Mouse (Mus musculus): Measurements from ENCODE around the gene Ankfy1. TPM values are rescaled to one million over a fixed set of nuclear protein-coding genes. Genes with fewer than 3 reads are reported as not detected.
"Not testable (repeated sequence)": the region's sequence is repeated elsewhere in the genome, so short reads cannot be mapped to it uniquely, and the experiment has no call there.

The Ankfy1 gene
- polyA plus RNA-seq, 1 experiment from 2014 or later, result 20.5 TPM

GRCm38 (mm10) chr11:72769061-72769460 lies 79.3 kb downstream of the Ankfy1 start:
- no peak overlapping the region for H3K27ac ChIP-seq (replicated peaks)
- ATAC-seq (ENCODE audit: low read depth), result no peak
- H3K36me3 ChIP-seq, result peaks cover 35% of the 10 kb centered on the region
- H3K27me3 ChIP-seq, result no peaks in the 10 kb centered on the region
- H3K4me3 ChIP-seq, result no peak overlapping the region
- H3K9me3 ChIP-seq, result no peaks in the 10 kb centered on the region
- H3K9ac ChIP-seq, result no peak overlapping the region
- no peak overlapping the region for H3K4me2 ChIP-seq
- WGBS, result 95% methylated on average over 3 of the region's 3 CpGs
- no peaks in the 10 kb centered on the region for H3K4me1 ChIP-seq (replicated peaks)

GRCm38 (mm10) chr11:72770324-72770723 lies 80.5 kb downstream of the Ankfy1 start:
- no peak for ATAC-seq (ENCODE audit: low read depth)

DNA sequence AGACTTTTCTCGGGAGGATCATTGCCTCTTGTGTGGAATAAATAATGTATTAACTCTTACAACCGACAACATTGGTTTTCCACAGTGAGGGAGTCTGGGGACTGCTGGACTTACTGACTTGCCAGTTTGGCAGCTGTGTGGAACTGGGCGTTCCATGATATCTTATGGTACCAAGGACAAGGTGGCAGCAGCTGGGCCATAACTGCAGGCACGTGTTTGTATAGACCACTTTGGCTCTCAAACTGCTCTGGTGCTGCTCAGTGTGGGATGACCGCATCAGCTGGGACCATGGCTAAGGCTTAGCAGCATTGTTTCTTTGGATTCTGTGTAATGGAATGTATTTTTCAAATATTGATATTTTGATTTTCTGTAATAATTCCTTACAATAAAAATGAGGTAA lies 81.0 kb downstream of the Ankfy1 start:
- Histone ChIP-seq H3K9ac (no peak overlapping the region), H3K4me3 (no peak overlapping the region), H3K4me1 (replicated peaks) (no peaks in the 10 kb centered on the region), H3K36me3 (peaks cover 27% of the 10 kb centered on the region), H3K9me3 (no peaks in the 10 kb centered on the region), H3K27me3 (no peaks in the 10 kb centered on the region), H3K4me2 (no peak overlapping the region), H3K27ac (replicated peaks) (no peak overlapping the region)
- no peak for ATAC-seq (ENCODE audit: low read depth)
- 81% methylated on average over 5 of the region's 5 CpGs for WGBS

More at GRCm38 (mm10) chr11:72770324-72770723, 80.5 kb downstream of the Ankfy1 start:
- peaks cover 27% of the 10 kb centered on the region for H3K36me3 ChIP-seq
- no peak overlapping the region for H3K4me3 ChIP-seq
- H3K27ac ChIP-seq (replicated peaks), result no peak overlapping the region
- H3K9me3 ChIP-seq, result no peaks in the 10 kb centered on the region
- H3K4me1 ChIP-seq (replicated peaks), result no peaks in the 10 kb centered on the region
- no peak overlapping the region for H3K9ac ChIP-seq
- WGBS, result 91% methylated on average over 3 of the region's 3 CpGs
- H3K27me3 ChIP-seq, result no peaks in the 10 kb centered on the region
- H3K4me2 ChIP-seq, result no peak overlapping the region

DNA sequence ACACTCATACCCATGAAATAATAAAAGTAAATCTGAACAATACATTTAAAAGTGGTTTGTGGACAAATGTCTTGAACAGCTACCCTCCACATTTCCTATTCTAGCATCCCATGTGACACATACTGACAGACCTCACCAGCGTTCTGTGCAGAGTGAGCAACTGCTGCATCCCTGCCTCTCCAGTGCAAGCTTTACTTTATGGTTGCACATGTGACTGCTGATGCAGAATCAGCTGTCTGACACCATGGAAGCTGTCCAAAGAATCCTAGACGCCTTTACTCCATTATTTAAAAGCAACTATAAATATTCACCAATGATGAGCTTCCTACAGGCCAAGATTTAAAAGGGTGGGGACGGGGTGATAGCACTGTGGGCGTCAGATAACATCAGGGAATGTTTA lies 81.7 kb downstream of the Ankfy1 start:
- H3K4me2 ChIP-seq, result no peak overlapping the region
- H3K4me3 ChIP-seq, result no peak overlapping the region
- peaks cover 27% of the 10 kb centered on the region for H3K36me3 ChIP-seq
- ATAC-seq (ENCODE audit: low read depth), result no peak
- no peaks in the 10 kb centered on the region for H3K27me3 ChIP-seq
- no peaks in the 10 kb centered on the region for H3K4me1 ChIP-seq (replicated peaks)
- H3K9ac ChIP-seq, result no peak overlapping the region
- no peaks in the 10 kb centered on the region for H3K9me3 ChIP-seq
- 72% methylated on average over 4 of the region's 4 CpGs for WGBS
- no peak overlapping the region for H3K27ac ChIP-seq (replicated peaks)

GRCm38 (mm10) chr11:72772611-72773010 lies 82.8 kb downstream of the Ankfy1 start:
- not testable (repeated sequence) for H3K4me2 ChIP-seq; H3K9me3 ChIP-seq; H3K4me1 ChIP-seq (replicated peaks); H3K27me3 ChIP-seq; H3K9ac ChIP-seq; H3K4me3 ChIP-seq; H3K27ac ChIP-seq (replicated peaks); ATAC-seq (ENCODE audit: low read depth)
- H3K36me3 ChIP-seq, result peaks cover 20% of the 10 kb centered on the region
- 38% methylated on average over 1 of the region's 1 CpGs for WGBS

DNA sequence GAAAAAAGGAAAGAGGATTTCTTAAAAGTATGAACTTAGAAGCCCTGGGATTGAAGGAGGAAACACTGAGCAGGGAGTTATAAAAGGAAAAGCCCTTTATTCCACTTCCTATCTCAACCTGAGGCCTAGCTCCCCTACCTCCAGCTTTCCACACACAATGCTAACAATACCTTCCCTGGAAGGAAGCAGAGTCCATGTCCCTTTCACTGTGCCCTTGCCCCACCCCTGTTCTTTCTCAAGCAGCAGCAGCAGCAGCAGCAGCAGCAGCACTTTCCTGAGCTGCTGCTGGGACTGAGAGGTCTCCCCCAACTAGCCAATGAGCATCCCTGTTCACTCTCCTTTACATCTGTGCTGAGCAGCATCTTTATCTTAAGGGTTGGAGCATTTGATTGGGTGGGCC lies 89.2 kb downstream of the Ankfy1 start:
- Histone ChIP-seq H3K9me3 (no peaks in the 10 kb centered on the region), H3K9ac (no peak overlapping the region), H3K27ac (replicated peaks) (no peak overlapping the region), H3K27me3 (no peaks in the 10 kb centered on the region), H3K36me3 (no peaks in the 10 kb centered on the region), H3K4me2 (no peak overlapping the region), H3K4me1 (replicated peaks) (no peaks in the 10 kb centered on the region), H3K4me3 (no peak overlapping the region)
- ATAC-seq (ENCODE audit: low read depth), result no peak

DNA sequence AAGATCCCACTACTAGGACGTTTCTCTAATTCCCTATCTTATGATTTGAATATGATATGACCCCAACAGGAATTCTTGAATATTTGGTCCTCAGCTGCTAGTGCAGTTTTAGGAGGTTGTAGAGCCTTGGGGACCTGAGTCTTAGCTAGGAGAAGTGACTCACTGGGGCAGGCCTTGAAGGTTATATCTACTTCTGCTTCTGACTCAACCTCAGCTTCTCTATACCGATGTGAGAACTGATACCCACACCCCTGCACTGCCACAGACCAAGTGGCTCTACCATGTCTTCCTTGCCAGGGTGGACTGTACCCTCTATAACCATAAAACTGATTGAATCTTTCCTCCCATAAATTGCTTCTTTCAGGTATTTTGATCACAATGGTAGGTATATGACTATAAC lies 92.3 kb downstream of the Ankfy1 start:
- ATAC-seq (ENCODE audit: low read depth), result no peak
- Histone ChIP-seq H3K4me3 (no peak overlapping the region), H3K36me3 (no peaks in the 10 kb centered on the region), H3K27ac (replicated peaks) (no peak overlapping the region), H3K4me1 (replicated peaks) (no peaks in the 10 kb centered on the region), H3K9ac (no peak overlapping the region), H3K9me3 (no peaks in the 10 kb centered on the region), H3K27me3 (no peaks in the 10 kb centered on the region), H3K4me2 (no peak overlapping the region)
- WGBS, result 73% methylated on average over 2 of the region's 2 CpGs

DNA sequence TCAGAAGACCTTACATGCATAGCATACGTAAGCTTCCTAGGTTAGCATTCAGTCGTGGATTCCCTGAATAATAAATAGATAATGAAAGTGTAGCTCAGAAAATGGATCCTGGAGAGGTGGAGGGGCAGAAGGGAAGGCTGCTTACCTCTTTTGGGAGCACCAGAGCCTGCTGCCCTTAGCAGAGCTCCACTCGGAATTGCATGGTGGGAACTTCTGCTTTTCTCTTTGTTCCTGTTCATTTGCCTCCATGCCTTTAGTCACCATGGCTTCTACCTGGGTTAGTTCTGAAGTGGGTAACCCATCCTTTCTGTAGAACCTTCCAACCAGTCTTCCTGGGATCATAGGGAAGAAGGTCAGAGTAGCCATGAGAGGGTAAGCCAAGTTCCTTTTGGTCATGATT lies 92.7 kb downstream of the Ankfy1 start:
- Histone ChIP-seq H3K4me1 (replicated peaks) (no peaks in the 10 kb centered on the region), H3K36me3 (no peaks in the 10 kb centered on the region), H3K4me3 (no peak overlapping the region), H3K9me3 (no peaks in the 10 kb centered on the region), H3K27ac (replicated peaks) (no peak overlapping the region), H3K27me3 (no peaks in the 10 kb centered on the region), H3K9ac (no peak overlapping the region), H3K4me2 (no peak overlapping the region)
- ATAC-seq (ENCODE audit: low read depth), result no peak
- 85% methylated on average over 3 of the region's 3 CpGs for WGBS

DNA sequence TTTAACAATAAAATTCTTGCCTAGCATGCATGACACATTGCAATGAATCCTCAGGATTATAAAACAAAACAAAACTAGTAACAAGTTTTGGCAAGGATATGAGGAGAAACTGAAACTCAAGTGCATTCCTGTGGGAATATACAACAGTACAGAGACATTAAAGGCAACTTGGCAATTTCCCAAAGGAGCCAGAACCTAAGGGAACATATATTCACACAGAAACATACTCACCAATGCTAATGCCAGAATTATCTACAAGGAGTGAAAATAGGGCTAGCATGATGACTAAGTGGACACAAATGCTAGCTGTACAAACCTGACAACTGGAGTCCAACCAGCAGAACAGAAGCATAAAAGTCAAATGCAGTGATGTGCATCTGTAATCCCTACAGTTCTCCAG lies 102.2 kb downstream of the Ankfy1 start:
- Histone ChIP-seq H3K4me3 (no peak overlapping the region), H3K27me3 (no peaks in the 10 kb centered on the region), H3K4me1 (replicated peaks) (peaks cover 14% of the 10 kb centered on the region)

DNA sequence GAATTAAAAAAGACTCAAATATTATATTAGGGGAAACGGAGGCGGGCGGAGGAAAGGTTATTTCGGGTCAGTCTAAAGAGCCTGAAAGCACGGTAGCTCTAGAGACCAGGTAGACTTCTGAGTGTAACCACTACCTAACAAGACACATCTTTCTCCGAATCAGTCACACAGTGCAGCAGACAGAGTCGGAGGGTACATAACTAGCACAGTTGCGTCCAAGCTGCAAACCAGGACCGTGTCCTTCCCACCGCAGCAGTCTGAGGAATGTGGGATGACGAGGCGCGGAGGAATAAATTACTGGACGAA lies 105.3 kb downstream of the Ankfy1 start:
- Histone ChIP-seq H3K9ac (peak overlapping the region; percentile 94), H3K27ac (replicated peaks) (peak overlapping the region; percentile 94), H3K4me3 (peak overlapping the region; percentile 93), H3K4me2 (peak overlapping the region; percentile 85), H3K27me3 (no peaks in the 10 kb centered on the region), H3K36me3 (no peaks in the 10 kb centered on the region), H3K4me1 (replicated peaks) (peaks cover 28% of the 10 kb centered on the region), H3K9me3 (no peaks in the 10 kb centered on the region)
- ATAC-seq (ENCODE audit: low read depth), result peak; percentile 63
- 21% methylated on average over 14 of the region's 14 CpGs for WGBS

More for the DNA sequence above, 102.2 kb downstream of the Ankfy1 start:
- ATAC-seq (ENCODE audit: low read depth), result no peak
- H3K9me3 ChIP-seq, result no peaks in the 10 kb centered on the region
- no peaks in the 10 kb centered on the region for H3K36me3 ChIP-seq
- H3K27ac ChIP-seq (replicated peaks), result no peak overlapping the region
- H3K9ac ChIP-seq, result no peak overlapping the region
- no peak overlapping the region for H3K4me2 ChIP-seq

GRCm38 (mm10) chr11:72795455-72796295 lies 105.9 kb downstream of the Ankfy1 start, which contains the start of the genes Cyb5d2 and Zzef1:
Cyb5d2 (minus strand) TSS chr11:72796142.
Zzef1 (plus strand) TSS chr11:72796226.
- WGBS, result under 1% methylated on average over 65 of the region's 69 CpGs

DNA sequence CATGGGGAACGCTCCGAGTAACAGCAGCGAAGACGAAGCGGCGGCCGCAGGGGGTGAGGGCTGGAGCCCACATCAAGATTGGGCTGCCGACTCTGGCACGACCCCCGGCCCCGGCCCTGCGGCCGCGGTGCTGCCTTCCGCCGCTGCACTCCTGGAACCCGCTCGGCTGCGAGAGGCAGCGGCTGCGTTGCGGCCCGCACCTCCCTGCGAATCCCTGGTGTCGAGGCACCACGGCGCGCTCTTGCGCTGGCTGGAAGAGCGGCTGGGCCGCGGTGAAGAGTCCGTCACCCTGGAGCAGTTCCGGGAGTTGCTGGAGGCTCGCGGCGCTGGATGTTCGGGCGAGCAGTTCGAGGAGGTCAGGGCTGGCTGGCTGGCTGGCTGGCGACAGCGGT lies 106.5 kb downstream of the Ankfy1 start:
- WGBS, result under 1% methylated on average over 42 of the region's 42 CpGs
- peak overlapping the region; percentile 68 for H3K27ac ChIP-seq (replicated peaks)

More at GRCm38 (mm10) chr11:72795455-72796295, 105.9 kb downstream of the Ankfy1 start, which contains the start of the genes Cyb5d2 and Zzef1:
- peak within 1 kb of the TSS; percentile 94 for H3K27ac ChIP-seq (replicated peaks)
- peaks cover 28% of the 10 kb centered on the region for H3K4me1 ChIP-seq (replicated peaks)
- H3K4me2 ChIP-seq, result peak within 1 kb of the TSS; percentile 95
- no peaks in the 10 kb centered on the region for H3K36me3 ChIP-seq
- ATAC-seq (ENCODE audit: low read depth), result peak; percentile 95
- H3K27me3 ChIP-seq, result no peaks in the 10 kb centered on the region
- H3K4me3 ChIP-seq, result peak within 1 kb of the TSS; percentile 93
- no peaks in the 10 kb centered on the region for H3K9me3 ChIP-seq
- H3K9ac ChIP-seq, result peak within 1 kb of the TSS; percentile 94

More for the DNA sequence above, 106.5 kb downstream of the Ankfy1 start:
- H3K9me3 ChIP-seq, result no peaks in the 10 kb centered on the region
- no peaks in the 10 kb centered on the region for H3K36me3 ChIP-seq
- H3K9ac ChIP-seq, result peak overlapping the region; percentile 94
- H3K4me2 ChIP-seq, result peak overlapping the region; percentile 95
- H3K4me1 ChIP-seq (replicated peaks), result peaks cover 28% of the 10 kb centered on the region
- no peaks in the 10 kb centered on the region for H3K27me3 ChIP-seq
- peak overlapping the region; percentile 93 for H3K4me3 ChIP-seq
- ATAC-seq (ENCODE audit: low read depth), result peak; percentile 67
